Mouse (Mus musculus) ES-E14 (cell line): ENCODE results near the gene Fam57a. TPM values are rescaled to one million over a fixed set of nuclear protein-coding genes. Genes with fewer than 3 reads are reported as not detected.

Experiments used
- DNase-seq: peaks from one replicate; pipeline ENCODE4 v3.0.0-alpha.2; 2013; ENCODE audit warnings: low read depth, low spot score
- H3K27ac ChIP-seq: 2 replicates; pipeline ENCODE4 v1.5.1; 2012; ENCODE audit warnings: low read depth, mild to moderate bottlenecking, low read length, moderate library complexity, mixed read lengths; ENCODE audit not compliant: poor library complexity, insufficient read depth, severe bottlenecking
- H3K36me3 ChIP-seq: 2 replicates; pipeline ENCODE4 v1.6.1; 2012; ENCODE audit warnings: mild to moderate bottlenecking, low read length, moderate library complexity, mixed read lengths; ENCODE audit not compliant: control insufficient read depth, poor library complexity, insufficient read depth, severe bottlenecking
- H3K4me1 ChIP-seq, 2 experiments: fragments of 150-350 bp in 1 of 2; sonication (generic) in 1 of 2; 2 replicates each; pipeline ENCODE4 v1.6.1; 2012; ENCODE audit warnings: low read length in 2 of 2, mild to moderate bottlenecking in 1 of 2, mixed read lengths in 1 of 2; ENCODE audit not compliant: control insufficient read depth in 2 of 2, insufficient read depth in 2 of 2, poor library complexity in 1 of 2
- H3K4me3 ChIP-seq, 2 experiments: fragments of 150-350 bp in 1 of 2; sonication (generic) in 1 of 2; 2 replicates each; pipeline ENCODE4 v1.5.1; 2012; ENCODE audit warnings: low read length in 2 of 2, low read depth in 1 of 2, mild to moderate bottlenecking in 1 of 2, mixed read lengths in 1 of 2; ENCODE audit not compliant: insufficient read depth in 1 of 2, poor library complexity in 1 of 2, severe bottlenecking in 1 of 2
- H3K9ac ChIP-seq: 2 replicates; pipeline ENCODE4 v1.6.1; 2012; ENCODE audit warnings: low read depth, mild to moderate bottlenecking, low read length, mixed read lengths; ENCODE audit not compliant: poor library complexity, insufficient read depth, severe bottlenecking
- H3K9me3 ChIP-seq: fragments of 150-350 bp; sonication (generic); 2 replicates; pipeline ENCODE4 v1.6.1; 2012; ENCODE audit warnings: low read depth, mild to moderate bottlenecking, low read length; ENCODE audit not compliant: control insufficient read depth, insufficient read depth
- CHD2 ChIP-seq: IDR thresholded peaks from 2 replicates; pipeline ENCODE4 v1.6.1; 2014; ENCODE audit warnings: mild to moderate bottlenecking, low read depth, low read length, inconsistent platforms
- HCFC1 ChIP-seq: IDR thresholded peaks from 2 replicates; pipeline ENCODE4 v1.6.1; 2012; ENCODE audit warnings: low read length, inconsistent platforms, borderline replicate concordance; ENCODE audit not compliant: insufficient read depth
- MAFK ChIP-seq: IDR thresholded peaks from 2 replicates; pipeline ENCODE4 v1.6.1; 2014; ENCODE audit warnings: mild to moderate bottlenecking, low read depth, low read length, inconsistent platforms; ENCODE audit not compliant: insufficient read depth
- ZC3H11A ChIP-seq: IDR thresholded peaks from 2 replicates; pipeline ENCODE4 v1.6.1; 2012; ENCODE audit warnings: low read depth, mild to moderate bottlenecking, inconsistent platforms, low read length, borderline replicate concordance
- ZNF384 ChIP-seq: IDR thresholded peaks from 2 replicates; pipeline ENCODE4 v1.6.1; 2012; ENCODE audit warnings: low read depth, low read length, inconsistent platforms
- in situ Hi-C, 2 experiments: fragments of 600-800 bp; cut with MboI; formaldehyde crosslinking; loops; one replicate each; pipeline ENCODE4 v1.15.1; 2025; ENCODE audit warnings: low sequenced_read_pairs in 2 of 2, inconsistent platforms in 1 of 2; ENCODE audit not compliant: unreplicated experiment in 2 of 2
- total RNA-seq: library from RNA; depleted of rRNA; stranded (reverse); fragments of 300-350 nt; gene quantifications from 2 replicates; pipeline ENCODE4 v1.2.3, GENCODE M21; 2012

Fam57a gene
- total RNA-seq, 1 experiment = 11.3 TPM

- no peak for DNase-seq
- Histone ChIP-seq H3K4me1 (no peaks in the 10 kb centered on the region), H3K36me3 (peaks cover 5% of the 10 kb centered on the region), H3K9ac (no peak overlapping the region), H3K4me3 (no peak overlapping the region), H3K9me3 (no peaks in the 10 kb centered on the region), H3K27ac (no peak overlapping the region)
- TF ChIP-seq MAFK (no peak), ZC3H11A (no peak), HCFC1 (no peak), CHD2 (no peak), ZNF384 (no peak)
- in situ Hi-C loops = no loop called here
Observed at GRCm38 (mm10) chr11:76236136-76236535, 56.7 kb downstream of the Fam57a start.

DNA sequence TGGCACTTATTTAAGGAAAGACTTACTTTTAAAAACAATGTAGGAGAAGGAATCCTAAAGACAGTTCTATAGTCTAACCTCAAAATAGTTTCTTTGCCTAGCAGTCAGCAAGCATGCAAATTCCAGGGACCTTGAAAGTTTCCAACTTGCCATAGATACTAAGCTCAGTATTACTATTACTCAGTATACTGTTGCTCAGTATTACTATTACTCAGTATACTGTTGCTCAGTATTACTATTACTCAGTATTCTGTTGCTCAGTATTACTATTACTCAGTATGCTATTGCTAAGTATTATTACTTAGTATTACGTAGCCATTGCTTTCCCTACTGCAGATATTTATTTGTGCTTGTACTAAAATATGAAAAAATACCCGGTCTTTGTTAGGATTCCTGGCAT is 60.3 kb downstream of the Fam57a start:
- DNase-seq = no peak
- Histone ChIP-seq H3K27ac (no peak overlapping the region), H3K9me3 (no peaks in the 10 kb centered on the region), H3K36me3 (no peaks in the 10 kb centered on the region; the same call in none of the 2 replicates), H3K9ac (no peak overlapping the region), H3K4me1 (0 out of 4 replicates have a peak, but pooled peaks cover 0 to 2% of the 10 kb centered on the region in 2 experiments), H3K4me3 (no peak overlapping the region)
- TF ChIP-seq ZC3H11A = no peak
- TF ChIP-seq ZNF384 = no peak
- TF ChIP-seq MAFK = no peak
- no peak for TF ChIP-seq HCFC1
- TF ChIP-seq CHD2 = no peak
- in situ Hi-C loops = no loop called here

GRCm38 (mm10) chr11:76242901-76243810 is 63.7 kb downstream of the Fam57a start, which contains the start of the genes Mrm3 and Glod4:
Gene Mrm3 (plus strand): TSS chr11:76243715.
Gene Glod4 (minus strand): TSS chr11:76243725.
- in situ Hi-C loops = no loop called here
- H3K9ac ChIP-seq = peak within 1 kb of the TSS; percentile 93
- peak; percentile 81 for DNase-seq
- TF ChIP-seq HCFC1 (peak; percentile 85), ZC3H11A (no peak)
- peak within 1 kb of the TSS; percentile 91 to 96 for H3K4me3 ChIP-seq
- H3K4me1 ChIP-seq = 0 out of 4 replicates have a peak, but pooled peaks cover 0 to 2% of the 10 kb centered on the region in 2 experiments
- H3K27ac ChIP-seq = no peak within 1 kb of the TSS; the same call in 1 of the 2 replicates
- no peaks in the 10 kb centered on the region; the same call in 1 of the 2 replicates for H3K36me3 ChIP-seq
- no peaks in the 10 kb centered on the region for H3K9me3 ChIP-seq

- Histone ChIP-seq H3K9me3 (no peaks in the 10 kb centered on the region), H3K36me3 (no peaks in the 10 kb centered on the region; the same call in 1 of the 2 replicates), H3K4me3 (peak overlapping the region; percentile 91 to 96), H3K4me1 (0 out of 4 replicates have a peak, but pooled peaks cover 0 to 2% of the 10 kb centered on the region in 2 experiments), H3K9ac (peak overlapping the region; percentile 93), H3K27ac (no peak overlapping the region)
- DNase-seq = no peak
- in situ Hi-C loops = no loop called here
- no peak for TF ChIP-seq ZNF384
- TF ChIP-seq HCFC1 = no peak
- TF ChIP-seq CHD2 = no peak
- TF ChIP-seq ZC3H11A = no peak
- TF ChIP-seq MAFK = no peak
Observed at GRCm38 (mm10) chr11:76243811-76244546, 64.5 kb downstream of the Fam57a start.
